Mouse (Mus musculus) hindbrain, postnatal 0 days (tissue): ENCODE measurements at regions not wholly inside any gene's neighbourhood (a gene's known extent, or its start where the extent isn't known, plus 50 kb on each side); places are given as distances from the start of the nearest gene placed in this dataset.

Experiments used
- ATAC-seq: fragments of 200-750 bp; cut with Nextera tagmentation; 2 replicates; pipeline ENCODE4 v1.8.0; 2017; ENCODE audit warnings: mild to moderate bottlenecking, moderate TSS enrichment, moderate library complexity
- DNase-seq: peaks from one replicate; pipeline ENCODE4 v3.0.0-alpha.2; 2015; ENCODE audit warnings: low spot score
- H3K27ac ChIP-seq: fragments of 300-500 bp; sonication (generic); 2 replicates; pipeline ENCODE4 v1.5.1; 2014; ENCODE audit warnings: mild to moderate bottlenecking
- H3K27me3 ChIP-seq: fragments of 300-500 bp; sonication (generic); 2 replicates; pipeline ENCODE4 v1.6.1; 2014; ENCODE audit warnings: low read length, mixed read lengths; ENCODE audit not compliant: insufficient read depth
- H3K36me3 ChIP-seq: fragments of 300-500 bp; sonication (generic); 2 replicates; pipeline ENCODE4 v1.6.1; 2014; ENCODE audit warnings: low read length, mixed read lengths; ENCODE audit not compliant: insufficient read depth
- H3K4me1 ChIP-seq: fragments of 300-500 bp; sonication (generic); 2 replicates; pipeline ENCODE4 v1.6.1; 2014; ENCODE audit warnings: antibody characterized with exemption, low read length, mixed read lengths; ENCODE audit not compliant: insufficient read depth
- H3K4me2 ChIP-seq: fragments of 300-500 bp; sonication (generic); 2 replicates; pipeline ENCODE4 v1.6.1; 2014; ENCODE audit warnings: low read depth, mild to moderate bottlenecking, low read length, moderate library complexity, mixed read lengths
- H3K4me3 ChIP-seq: fragments of 300-500 bp; sonication (generic); 2 replicates; pipeline ENCODE4 v1.5.1; 2014; ENCODE audit warnings: low read length
- H3K9ac ChIP-seq: fragments of 300-500 bp; sonication (generic); replicated peaks from 2 replicates; pipeline ENCODE4 v1.6.1; 2014; ENCODE audit warnings: mild to moderate bottlenecking, low read length, moderate library complexity, mixed read lengths
- H3K9me3 ChIP-seq: fragments of 300-500 bp; sonication (generic); 2 replicates; pipeline ENCODE4 v1.6.1; 2016; ENCODE audit warnings: low read length, mixed read lengths
- CTCF ChIP-seq: IDR thresholded peaks from 2 replicates; pipeline ENCODE4 v1.5.1; 2016; ENCODE audit warnings: antibody characterized with exemption, control low read depth, low read depth
- WGBS: fragments of 180-500 bp; shearing (Covaris S2); extraction: QIAGEN DNeasy Blood & Tissue Kit; methylation state at CpG from one replicate; pipeline ENCODE4 v1.1.7; 2014; 5-methylcytosine and 5-hydroxymethylcytosine counted together

- Histone ChIP-seq H3K4me2 (no peak overlapping the region), H3K4me3 (no peak overlapping the region), H3K27me3 (no peaks in the 10 kb centered on the region), H3K27ac (no peak overlapping the region), H3K36me3 (no peaks in the 10 kb centered on the region), H3K4me1 (no peaks in the 10 kb centered on the region), H3K9ac (no peak overlapping the region), H3K9me3 (no peaks in the 10 kb centered on the region)
- 80% methylated on average over 12 of the region's 12 CpGs for WGBS
- no peak for DNase-seq
- no peak for ATAC-seq
- no peak for TF ChIP-seq CTCF
Measured at GRCm38 (mm10) chr4:46257061-46257795, 61.1 kb upstream of the Xpa start.

- no peak overlapping the region for H3K4me2 ChIP-seq
- H3K27ac ChIP-seq, result no peak overlapping the region
- no peak overlapping the region for H3K9ac ChIP-seq
- no peaks in the 10 kb centered on the region for H3K27me3 ChIP-seq
- WGBS, result 65% methylated on average over 5 of the region's 5 CpGs
- no peak overlapping the region for H3K4me3 ChIP-seq
- no peak for ATAC-seq
- peak; percentile 55 for DNase-seq
- H3K4me1 ChIP-seq, result no peaks in the 10 kb centered on the region
- H3K36me3 ChIP-seq, result no peaks in the 10 kb centered on the region
- peak; percentile 38 for TF ChIP-seq CTCF
- no peaks in the 10 kb centered on the region for H3K9me3 ChIP-seq
Measured at GRCm38 (mm10) chr4:46258774-46259173, 62.7 kb upstream of the Xpa start.

- H3K9me3 ChIP-seq, result no peaks in the 10 kb centered on the region
- no peaks in the 10 kb centered on the region for H3K4me1 ChIP-seq
- DNase-seq, result no peak
- no peaks in the 10 kb centered on the region for H3K27me3 ChIP-seq
- H3K36me3 ChIP-seq, result no peaks in the 10 kb centered on the region
- H3K4me2 ChIP-seq, result no peak overlapping the region
- H3K9ac ChIP-seq, result no peak overlapping the region
- no peak for TF ChIP-seq CTCF
- ATAC-seq, result peak; percentile 32; the same call in 1 of the 2 replicates
- WGBS, result 50% methylated on average over 6 of the region's 6 CpGs
- H3K27ac ChIP-seq, result no peak overlapping the region
- H3K4me3 ChIP-seq, result no peak overlapping the region
Measured at GRCm38 (mm10) chr4:46268564-46269247, 72.6 kb upstream of the Xpa start.

- Histone ChIP-seq H3K27ac (no peak overlapping the region), H3K36me3 (no peaks in the 10 kb centered on the region), H3K4me2 (no peak overlapping the region), H3K9ac (no peak overlapping the region), H3K4me1 (no peaks in the 10 kb centered on the region), H3K27me3 (no peaks in the 10 kb centered on the region), H3K4me3 (no peak overlapping the region), H3K9me3 (no peaks in the 10 kb centered on the region)
- ATAC-seq (no peak), DNase-seq (no peak)
- WGBS, result 14% methylated on average over 2 of the region's 2 CpGs
- TF ChIP-seq CTCF, result no peak
Measured at GRCm38 (mm10) chr4:46271066-46271465, 72.3 kb upstream of the Foxe1 start.

- H3K36me3 ChIP-seq, result no peaks in the 10 kb centered on the region
- 91% methylated on average over 3 of the region's 3 CpGs for WGBS
- H3K9ac ChIP-seq, result no peak overlapping the region
- no peak overlapping the region for H3K4me3 ChIP-seq
- no peak overlapping the region for H3K27ac ChIP-seq
- H3K4me2 ChIP-seq, result no peak overlapping the region
- no peak for TF ChIP-seq CTCF
- ATAC-seq (no peak), DNase-seq (no peak)
- H3K4me1 ChIP-seq, result no peaks in the 10 kb centered on the region
- no peaks in the 10 kb centered on the region for H3K9me3 ChIP-seq
- H3K27me3 ChIP-seq, result no peaks in the 10 kb centered on the region
Measured at GRCm38 (mm10) chr4:46275773-46276172, 67.6 kb upstream of the Foxe1 start.

GRCm38 (mm10) chr4:46276851-46277581, 66.4 kb upstream of the Foxe1 start:
- Histone ChIP-seq H3K4me3 (no peak overlapping the region), H3K4me2 (no peak overlapping the region), H3K4me1 (no peaks in the 10 kb centered on the region), H3K36me3 (no peaks in the 10 kb centered on the region), H3K9ac (no peak overlapping the region), H3K27ac (no peak overlapping the region), H3K27me3 (no peaks in the 10 kb centered on the region), H3K9me3 (no peaks in the 10 kb centered on the region)
- ATAC-seq, result no peak
- no peak for TF ChIP-seq CTCF
- 23% methylated on average over 19 of the region's 19 CpGs for WGBS
- DNase-seq, result no peak

- ATAC-seq, result no peak
- 88% methylated on average over 9 of the region's 9 CpGs for WGBS
Measured at GRCm38 (mm10) chr4:46286955-46287354, 56.5 kb upstream of the Foxe1 start.

More at GRCm38 (mm10) chr4:46286955-46287354, 56.5 kb upstream of the Foxe1 start:
- Histone ChIP-seq H3K4me3 (no peak overlapping the region), H3K9ac (no peak overlapping the region), H3K36me3 (no peaks in the 10 kb centered on the region), H3K27ac (no peak overlapping the region), H3K4me1 (no peaks in the 10 kb centered on the region), H3K9me3 (no peaks in the 10 kb centered on the region), H3K27me3 (no peaks in the 10 kb centered on the region), H3K4me2 (no peak overlapping the region)
- DNase-seq, result no peak
- TF ChIP-seq CTCF, result no peak
